Mouse (Mus musculus) adrenal gland, postnatal 14 days (tissue): ENCODE measurements around the gene Pigz. TPM values are rescaled to one million over a fixed set of nuclear protein-coding genes. Genes with fewer than 3 reads are reported as not detected.

ENCODE experiments used
- DNase-seq: peaks from one replicate; pipeline ENCODE4 v3.0.0; 2021; ENCODE audit warnings: mixed read lengths
- long read RNA-seq, 2 experiments: library from polyadenylated mRNA; stranded (forward); transcript quantifications; one replicate each; pipeline ENCODE4 v2.0.0; 2021
- total RNA-seq: library from RNA; stranded (reverse); gene quantifications from 2 replicates; pipeline ENCODE4 v1.2.3, GENCODE M21; 2021

Pigz gene
- total RNA-seq, result 1.1 and 1.3 TPM in 2 replicates
- long read RNA-seq, experiment 1, result 0 reads
- long read RNA-seq, experiment 2, result 0 reads

DNA sequence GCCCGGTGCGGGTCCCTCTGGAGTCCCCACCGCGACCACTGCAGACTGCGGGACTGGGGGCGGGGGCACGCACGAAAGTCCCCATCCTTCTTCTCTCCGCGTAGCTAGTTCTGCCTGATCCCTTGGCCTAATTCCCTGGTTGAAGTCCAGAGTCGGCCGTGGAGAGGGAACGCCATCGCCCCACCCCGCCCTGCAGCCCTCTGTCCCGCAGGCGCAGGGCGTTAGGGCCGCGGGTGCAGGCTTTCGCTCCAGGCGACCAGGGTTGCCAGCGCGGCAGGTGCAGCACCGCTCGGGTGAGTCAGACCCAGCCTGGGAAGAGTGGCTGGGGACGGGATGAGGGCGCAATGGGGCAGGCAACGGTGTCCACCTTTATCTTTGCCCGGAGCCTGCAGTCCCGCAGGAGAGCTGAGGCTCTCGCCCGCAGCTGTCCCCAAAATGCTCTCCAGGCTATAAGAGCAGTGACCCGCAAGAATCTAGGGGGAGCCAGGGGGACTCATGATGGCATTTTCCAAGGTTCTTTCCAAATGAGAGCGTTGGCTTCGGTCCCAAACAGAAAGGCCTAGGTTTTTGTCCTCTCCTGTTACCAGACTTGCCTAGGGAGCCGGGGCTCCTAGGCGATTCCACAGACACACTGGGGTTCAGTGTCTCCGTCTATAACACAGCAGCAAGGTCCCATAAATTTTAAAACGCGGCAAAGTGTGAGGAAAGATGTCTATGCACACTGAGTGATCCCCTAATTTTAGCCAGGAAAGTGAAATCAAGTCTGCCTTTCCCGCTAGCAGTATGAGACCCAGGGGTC lies at the start of gene Pigz:
Gene Pigz, plus strand, starts transcription at position 101 of the 799 bp plus-strand sequence.
- DNase-seq, result peak; percentile 70

DNA sequence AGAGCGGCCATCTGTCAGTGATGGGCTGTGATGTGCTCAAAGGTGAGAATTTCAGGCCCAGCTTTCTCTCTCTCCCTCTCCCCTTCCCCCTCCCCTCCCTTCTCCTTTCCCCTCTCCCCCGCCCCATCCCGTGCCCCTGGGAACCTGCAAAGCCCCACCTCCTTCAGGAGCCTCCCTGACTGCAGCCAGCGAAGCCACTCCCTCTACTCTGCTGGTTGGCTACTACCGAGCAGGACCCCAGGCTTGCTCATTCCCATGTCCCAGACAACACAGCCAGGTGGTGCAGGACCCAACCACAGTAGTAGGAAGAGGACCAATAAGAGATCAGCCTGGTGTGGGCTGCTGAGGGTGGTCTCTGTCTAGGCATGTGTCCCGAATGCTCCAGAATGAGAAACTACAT lies 49.7 kb upstream of the Pigz start:
- no peak for DNase-seq

DNA sequence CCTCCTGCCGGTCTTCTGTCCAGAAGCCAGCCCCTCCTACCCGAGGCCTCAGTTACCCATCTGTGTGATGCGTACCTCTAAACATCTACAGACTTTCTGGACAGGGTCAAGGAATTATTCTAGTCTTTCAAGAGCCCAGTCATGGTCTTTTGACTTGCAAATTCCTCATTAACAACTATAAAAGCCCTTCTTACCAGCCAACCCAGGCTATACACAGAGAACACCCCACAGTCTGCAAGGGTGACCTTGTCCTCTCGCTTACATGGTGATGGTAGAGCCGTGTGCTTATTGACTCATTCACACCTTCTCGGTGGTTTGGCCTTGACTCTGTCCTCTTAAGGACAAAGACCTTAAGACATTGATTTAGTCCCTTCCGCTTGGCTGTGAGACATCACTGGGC lies 42.7 kb upstream of the Pigz start:
- no peak for DNase-seq

DNA sequence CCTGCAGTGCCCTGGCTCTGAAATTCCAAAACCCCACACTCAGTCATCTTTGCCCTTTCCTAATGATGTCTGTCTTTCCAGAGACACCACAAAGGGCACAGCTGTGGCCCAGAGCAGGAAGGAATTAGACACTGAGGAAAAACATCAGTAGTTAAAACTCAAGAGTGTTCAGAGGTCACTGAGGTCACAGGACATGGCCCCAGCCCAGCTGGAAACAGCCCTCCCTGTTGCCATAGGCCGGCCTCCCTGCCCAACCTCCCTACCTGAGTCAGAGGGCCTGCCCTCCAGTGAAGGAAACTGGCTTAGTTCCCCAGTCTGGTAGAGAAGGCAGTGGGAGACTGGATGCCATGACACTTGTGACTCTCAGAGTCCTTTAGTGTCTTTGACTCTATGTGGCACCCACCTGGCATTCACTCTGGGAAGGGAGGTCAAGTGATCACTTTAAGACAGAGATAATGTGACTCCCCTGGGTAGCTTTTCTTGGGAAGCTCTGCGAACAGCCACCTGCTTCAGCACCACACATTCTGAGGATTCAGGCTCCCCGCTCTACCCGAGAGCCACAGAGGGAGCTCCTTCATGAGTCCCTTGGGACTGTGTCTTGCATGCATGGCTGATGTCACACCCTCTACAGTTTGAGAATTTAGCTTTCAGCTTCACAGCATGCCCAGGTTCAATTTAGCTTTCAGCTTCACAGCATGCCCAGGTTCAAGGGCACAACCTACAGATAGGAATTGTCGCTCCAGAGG lies 40.1 kb upstream of the Pigz start:
- no peak for DNase-seq

DNA sequence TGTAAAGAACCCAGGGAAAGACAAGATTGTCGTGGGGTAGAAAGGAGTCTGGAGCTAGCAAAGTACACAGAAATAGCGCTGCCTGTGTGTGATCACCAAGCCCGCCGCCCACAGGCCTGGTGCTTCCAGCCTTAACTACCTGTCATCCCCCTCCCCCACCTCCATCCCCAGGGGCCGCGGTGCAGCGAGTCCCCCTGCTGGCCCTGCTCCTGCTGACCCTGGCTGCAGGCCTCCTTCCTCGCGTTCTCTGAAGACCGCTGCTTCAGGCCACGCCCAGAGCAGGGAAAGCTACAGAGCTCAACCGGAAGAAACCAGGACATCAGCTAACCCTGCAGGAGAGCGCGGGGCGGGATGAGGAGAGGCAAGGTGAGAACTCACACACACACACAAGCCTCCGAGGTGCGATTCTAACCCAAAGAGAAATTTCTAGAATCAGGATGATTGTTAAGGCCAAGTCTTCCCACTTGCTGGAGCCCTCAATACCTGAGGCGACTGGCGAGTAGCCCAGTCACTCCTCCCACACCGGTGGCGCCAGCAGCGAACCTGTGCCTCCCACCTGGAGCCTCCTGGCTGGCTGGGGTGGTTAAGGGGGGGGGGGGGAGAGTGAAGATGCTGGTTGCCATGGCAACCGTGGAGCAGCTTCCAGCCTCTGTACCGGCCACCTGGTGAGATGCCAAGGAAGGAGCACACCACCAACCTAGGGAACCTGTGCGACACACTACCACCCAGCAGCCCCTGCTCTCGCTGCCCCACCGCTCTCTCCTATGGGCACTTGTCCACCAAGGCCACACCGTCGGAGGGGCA lies 36.5 kb upstream of the Pigz start:
- peak; percentile 49 for DNase-seq

DNA sequence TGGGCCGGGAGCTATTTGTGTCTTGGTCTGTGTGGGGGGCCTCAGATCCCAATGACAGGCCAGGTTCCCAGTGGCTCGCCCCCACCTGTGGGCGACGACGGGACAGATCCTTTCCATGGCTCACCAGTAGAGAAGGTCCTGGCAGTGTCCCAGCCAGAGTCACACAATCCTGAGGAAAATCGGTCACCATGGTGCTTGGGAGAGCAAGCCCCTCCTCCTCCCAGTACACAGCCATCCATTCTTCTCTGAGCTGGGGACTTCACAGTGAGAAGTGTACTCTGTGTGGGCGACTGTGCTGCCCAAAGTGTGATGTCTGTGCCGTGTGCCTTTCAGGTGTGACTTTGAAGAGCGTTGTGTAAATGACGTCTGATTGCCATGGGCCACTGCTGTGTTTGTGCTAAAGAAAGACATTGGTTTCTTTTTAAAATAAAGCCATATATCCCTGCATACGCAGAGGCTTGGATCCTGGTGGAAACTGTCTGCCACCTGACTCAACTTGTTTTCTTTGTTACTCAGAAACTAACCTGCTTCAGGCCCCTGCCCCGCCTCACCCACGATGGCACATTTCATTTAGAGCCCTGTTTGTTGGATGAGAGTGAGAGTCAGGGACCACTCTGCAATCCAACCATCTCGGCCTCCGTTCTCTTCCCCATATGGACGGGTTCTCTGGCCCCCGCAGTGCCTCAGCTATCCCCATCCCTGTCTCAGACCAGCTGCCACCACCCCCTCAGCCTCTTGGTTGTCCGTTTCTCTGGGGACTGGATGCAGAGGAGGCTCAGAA lies 34.9 kb upstream of the Pigz start:
- DNase-seq, result no peak

DNA sequence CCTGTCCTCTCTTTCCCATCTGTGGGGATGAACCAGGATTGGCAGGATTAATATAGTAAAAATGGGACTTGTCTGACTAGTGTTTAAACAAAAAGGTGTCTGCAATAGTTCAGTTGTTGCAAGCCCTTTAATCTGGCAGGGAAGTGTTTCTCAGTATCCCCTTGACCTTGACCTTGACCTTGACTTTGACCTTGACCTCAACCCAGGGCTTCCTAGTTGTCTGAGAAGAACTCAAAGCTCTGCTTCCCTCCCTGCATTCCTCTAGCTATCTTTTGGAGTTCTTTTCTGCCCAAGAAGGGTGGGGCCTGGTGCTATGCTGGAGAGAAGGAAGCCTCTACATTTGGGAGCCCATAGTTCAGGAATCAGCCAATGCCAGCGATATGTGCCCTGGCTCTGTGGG lies 31.8 kb upstream of the Pigz start:
- DNase-seq, result no peak

DNA sequence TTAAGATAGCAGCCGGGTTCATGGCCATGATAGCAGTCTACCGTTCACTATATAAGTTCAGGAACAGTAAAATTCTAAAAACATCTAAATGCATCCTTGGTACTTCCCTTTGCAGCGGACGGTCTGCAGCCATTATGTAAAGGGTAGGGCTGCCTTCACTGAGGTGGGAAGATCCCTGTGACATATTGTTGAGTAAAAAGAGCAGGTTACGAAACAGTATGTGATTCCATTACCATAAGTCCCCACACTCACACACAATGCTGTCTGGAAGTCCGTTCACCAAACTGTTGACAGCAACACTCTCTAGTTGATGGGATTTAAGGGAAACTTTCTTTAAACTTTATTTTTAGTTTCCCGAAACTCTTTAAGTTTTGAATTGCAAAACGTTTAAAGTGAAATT lies 30.4 kb upstream of the Pigz start:
- DNase-seq, result no peak

DNA sequence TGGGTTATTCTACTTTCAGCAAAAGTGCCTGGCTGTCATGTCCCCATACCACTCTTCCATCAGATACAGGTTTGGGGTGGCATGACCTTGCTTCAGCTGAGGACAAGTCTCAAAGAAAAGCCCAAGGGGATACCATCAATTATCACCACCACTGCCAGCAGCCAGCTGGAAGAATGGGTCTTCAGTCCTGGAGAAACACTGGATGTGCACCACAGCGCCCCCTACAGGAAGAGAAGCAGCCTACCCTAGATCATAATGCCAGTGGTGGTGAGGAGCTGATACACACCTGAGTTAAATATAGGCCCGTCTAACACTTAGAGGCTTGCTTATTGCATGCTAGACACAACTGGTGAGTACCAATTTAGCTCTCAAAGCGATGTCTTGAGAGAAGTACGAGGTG lies 28.3 kb upstream of the Pigz start:
- DNase-seq, result no peak

DNA sequence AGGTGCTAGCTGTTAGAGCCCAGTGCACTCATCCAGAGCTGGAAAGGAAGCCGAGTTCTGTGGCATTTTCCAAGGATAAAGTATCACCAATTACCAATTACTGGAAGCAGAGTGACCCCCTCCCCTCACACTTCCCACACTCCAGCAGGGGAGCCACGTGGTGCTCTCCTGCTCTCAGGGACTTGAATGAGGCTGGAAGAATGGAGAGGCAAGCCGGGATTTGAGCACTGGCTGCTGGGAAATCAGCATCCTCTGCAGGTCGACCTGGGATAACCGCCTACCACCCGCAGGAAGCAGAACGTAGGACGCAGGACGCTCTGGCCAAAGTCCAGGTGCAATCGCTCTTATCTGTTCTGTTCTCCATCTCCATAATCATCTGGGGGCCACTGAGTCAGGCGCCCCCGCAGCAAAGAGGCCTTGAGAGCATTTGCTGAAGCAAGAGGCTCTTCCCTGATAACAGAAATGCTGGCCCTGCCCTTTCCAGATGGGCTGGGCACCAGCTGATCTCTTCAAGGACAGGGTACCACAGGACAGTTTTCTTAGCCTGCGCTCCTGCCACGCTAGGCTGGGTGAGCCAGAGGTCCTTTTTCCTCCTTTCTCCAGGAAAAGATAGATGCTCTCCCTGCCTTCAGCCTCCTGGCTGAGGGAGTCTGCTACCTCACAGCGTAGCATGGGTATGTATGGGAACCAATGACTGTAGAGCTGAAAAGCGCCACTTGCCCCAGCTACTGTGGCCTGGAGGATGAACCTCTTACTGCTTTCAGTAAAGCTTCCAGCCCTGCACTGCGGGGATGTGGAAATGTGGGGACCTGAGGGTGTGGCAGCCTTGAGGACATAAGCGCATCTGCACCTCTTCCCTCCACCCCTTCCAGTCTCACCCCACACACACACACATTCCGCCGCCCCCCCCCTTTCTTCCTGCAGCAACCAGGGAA lies 27.5 kb upstream of the Pigz start:
- peak; percentile 41 for DNase-seq

DNA sequence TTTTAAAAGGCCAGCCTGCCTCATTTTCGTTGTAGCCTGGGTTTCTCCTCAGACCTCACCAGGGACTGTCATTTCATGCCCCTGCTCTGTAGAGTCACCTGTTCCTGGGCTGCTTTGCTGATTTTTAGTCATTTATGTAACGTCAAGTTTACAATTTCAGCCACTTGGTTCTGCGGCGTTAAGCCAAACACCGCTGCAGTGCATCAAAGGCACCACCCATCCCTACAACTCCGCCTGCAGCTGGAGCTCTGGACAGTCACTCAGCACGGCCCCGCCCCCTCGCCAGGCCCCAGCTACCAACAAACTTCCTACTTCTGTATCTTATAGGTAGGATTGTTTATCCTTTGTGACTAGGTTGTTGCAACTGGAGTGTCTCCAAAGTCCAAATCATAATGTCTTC lies 26.8 kb upstream of the Pigz start:
- peak; percentile 71 for DNase-seq

DNA sequence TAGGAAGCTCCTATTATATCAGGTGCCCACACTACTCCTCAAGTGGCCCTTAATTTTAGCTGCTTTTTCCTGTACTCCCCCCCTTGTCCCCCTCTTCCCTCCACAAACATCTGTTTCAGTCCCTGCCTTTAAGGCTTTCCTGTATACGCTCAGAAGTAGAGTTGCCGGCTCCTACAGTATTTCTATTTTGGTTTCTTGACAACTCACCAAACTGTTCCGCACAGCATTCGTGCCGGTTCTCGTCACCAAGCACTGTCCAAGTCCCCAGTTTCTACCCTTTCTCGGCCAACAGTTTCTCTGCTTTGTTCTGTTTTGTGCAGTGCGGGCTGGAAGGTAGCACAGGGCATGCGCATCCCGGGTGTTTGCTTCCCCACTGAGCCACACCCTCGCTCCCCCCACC lies 24.7 kb upstream of the Pigz start:
- DNase-seq, result no peak

DNA sequence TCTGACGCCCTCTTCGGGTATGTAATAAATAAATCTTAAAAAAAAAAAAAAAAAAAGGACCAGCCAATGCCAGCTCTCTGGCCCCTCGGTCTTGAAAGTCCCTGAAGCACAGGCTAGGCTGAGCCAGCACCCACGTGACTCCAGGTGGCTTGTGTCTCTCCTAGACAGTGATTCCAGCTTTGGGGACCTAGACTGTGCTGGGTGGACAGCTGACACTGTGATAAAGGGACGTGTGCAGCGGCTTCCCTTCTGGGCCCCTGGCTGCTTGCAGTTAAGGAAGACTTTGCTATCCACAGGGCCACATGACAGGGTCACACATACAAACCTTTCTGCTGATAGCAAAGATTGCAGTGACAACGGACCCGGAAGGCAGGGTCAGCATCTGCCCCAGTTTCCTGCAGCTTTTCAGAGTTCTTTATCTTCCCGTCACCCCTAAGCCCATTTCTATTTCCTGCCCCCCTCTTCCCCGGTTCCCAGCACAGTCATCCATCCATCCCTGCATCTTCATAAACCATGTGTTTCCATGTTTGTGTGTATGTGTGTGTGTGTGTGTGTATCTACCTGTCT lies 23.3 kb upstream of the Pigz start:
- DNase-seq, result peak; percentile 17

DNA sequence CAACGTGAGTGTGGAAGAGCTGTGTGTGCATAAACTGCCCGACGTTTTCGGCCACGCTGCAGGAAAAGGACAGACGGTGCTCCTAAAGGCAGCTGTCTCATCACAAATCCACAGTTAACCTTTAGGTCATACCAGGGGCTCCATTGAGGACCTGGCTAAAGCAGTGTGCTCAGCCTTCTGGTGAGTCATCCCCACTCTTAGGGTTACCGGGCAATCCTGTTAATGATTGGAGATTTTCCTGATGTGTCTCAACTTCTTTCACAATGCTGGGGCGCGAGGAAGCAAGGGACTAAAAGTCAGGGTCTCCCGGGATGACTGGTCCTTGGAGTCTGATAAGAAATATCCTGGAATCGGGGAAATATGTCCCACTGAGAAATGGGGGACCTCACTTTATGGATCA lies 15.9 kb upstream of the Pigz start:
- DNase-seq, result peak; percentile 29

DNA sequence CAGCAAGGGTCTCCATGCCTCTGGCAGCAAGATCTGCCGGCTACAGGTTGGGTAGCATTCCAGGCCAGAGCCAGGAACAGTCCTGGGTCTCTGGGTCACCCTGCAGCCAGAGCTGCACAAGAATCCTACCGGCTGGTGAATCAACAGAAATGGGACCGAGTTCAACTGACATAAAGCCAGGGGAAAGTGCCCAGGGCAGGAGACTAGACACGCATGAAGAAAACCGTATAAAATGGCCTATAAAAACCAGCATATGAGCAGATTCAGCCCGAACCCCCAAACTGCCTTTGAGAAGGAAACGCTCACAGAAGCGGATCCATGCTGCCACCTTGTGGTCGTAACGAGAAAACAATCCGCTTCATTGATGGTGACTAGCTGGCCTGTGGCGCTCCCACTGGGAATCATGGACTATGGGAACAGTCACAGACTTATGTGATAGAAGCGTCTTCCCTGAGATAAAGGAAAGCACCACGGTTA lies 15.4 kb upstream of the Pigz start:
- DNase-seq, result peak; percentile 84

DNA sequence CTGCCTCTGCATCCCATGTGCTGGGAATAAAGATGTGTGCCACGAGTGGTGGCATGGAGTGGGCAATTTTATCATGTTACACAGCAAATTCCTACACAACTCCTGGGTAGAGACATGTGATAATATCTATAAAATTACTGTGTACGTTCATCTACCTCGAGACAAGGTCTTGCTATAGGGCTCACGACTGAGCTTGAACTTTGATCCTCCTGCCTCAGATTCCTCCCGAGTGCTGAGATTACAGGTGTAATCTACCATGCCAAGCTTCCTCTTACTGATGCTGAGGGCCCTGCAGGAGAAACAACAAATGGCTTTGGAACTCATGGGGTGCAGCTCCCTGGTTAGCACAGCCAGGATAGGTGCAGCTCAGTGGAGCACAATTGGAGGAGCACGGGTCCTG lies 9.3 kb upstream of the Pigz start:
- DNase-seq, result no peak

DNA sequence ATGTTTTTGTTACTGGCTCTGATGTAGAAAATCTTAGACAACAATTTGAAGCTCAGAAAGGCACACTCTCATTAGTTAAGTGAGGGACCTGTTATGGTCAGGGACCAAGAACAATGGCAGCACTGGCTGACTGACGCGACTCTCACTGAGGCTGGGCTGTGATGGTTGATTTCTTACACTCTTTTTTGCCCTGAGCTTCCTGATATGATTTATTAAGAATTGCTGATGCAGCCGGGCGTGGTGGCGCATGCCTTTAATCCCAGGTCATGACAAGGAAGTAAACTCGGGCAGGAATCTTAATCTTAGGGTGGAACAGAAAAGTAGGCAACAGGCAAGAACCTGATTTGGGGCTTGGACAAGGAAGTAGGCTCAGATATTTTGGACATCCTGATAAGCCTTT lies 7.6 kb upstream of the Pigz start:
- DNase-seq, result no peak

DNA sequence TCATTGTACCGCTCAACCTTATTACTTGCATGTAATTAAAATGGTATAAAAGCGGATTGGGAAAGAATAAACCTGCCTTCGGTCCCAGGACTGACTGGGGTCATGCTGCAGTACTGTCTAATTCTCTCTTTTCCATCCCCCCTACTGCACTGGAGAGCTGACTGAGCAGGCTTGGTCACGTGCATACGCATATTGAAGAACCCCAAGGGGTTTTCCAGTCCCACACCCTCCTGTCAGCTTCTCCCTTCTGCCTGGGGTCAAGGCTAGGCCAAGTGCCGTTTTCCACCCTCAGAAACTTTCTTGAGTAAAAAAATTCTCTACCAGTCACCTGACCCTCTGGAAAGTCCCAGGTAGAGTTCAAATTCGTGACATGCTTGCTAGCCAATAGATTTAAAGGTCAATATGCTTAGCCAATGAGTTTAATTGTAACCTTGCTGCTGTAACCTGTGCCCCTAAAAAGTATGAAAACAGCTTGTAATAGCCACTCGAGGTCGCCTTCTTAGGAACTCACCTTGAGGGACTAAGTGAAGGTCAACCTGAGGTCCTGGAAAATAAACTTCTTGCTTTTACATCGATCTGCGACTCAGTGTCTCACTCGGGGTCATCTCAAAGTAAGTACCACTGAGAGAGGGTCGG lies 7.0 kb upstream of the Pigz start:
- DNase-seq, result no peak

DNA sequence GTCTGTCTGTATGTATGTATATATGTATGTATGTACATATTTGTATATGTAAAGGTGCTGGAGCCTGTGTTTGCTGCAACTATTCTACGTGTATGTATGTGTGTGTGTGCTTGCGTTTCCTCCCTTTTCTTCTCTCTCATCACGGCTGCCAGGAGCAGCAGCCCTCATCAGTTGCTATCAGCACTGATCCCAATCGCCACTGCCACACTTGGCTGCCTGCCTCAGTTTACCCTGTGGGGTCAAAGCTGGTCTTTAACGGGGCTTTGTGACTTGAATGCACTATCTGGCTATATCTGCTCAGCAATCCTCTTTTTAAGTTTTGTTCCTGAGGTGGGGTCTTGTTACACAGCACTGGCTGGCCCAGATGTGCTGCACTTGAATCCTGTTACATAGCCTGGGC lies 6.2 kb upstream of the Pigz start:
- DNase-seq, result no peak

DNA sequence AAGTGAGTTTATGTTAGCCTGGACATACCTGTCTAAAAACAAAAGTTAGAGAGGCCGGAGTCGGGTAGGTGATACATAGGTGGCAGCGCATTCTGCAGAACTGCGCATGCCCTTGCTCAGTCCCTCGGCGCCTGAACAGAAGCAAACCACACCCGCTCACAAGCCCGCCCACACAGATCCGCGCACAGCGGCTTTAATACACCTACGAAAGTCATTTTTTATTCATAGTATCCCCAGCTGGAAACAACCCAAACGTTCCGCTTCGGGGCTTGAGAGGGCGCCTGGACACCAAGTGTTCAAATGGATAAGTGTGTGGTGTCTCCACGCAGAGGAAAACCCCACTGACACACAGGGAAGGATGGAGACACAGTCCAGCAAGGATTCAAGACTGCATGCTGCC lies 2.3 kb upstream of the Pigz start:
- no peak for DNase-seq
